Mouse (Mus musculus): ENCODE data around the gene Bmpr1b. TPM values are rescaled to one million over a fixed set of nuclear protein-coding genes. Genes with fewer than 3 reads are reported as not detected.
A peak's percentile ranks its signal among the peaks of the same experiment; 100 is the strongest.

Gene Bmpr1b
- polyA plus RNA-seq, 1 experiment: 0.25 TPM

DNA sequence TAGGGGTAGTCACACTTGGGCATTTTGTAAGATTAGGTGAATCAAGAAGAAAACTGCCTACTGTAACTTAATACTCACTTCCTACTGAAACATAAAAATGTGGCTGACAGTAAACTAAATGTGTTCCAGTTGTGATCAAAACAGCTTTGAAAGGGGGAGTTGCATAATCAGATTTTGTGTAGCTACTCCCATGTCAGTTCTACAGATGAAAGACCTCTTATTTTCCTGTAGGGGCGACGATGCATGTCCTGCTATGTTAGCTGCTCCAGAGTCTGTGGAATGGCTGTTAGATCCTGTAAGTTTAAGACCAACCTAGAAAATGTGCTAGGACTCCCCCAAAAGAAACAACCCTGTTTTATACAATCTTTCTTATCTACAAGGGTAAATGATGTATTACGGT, 253.2 kb downstream of the Bmpr1b start:
- no peaks in the 10 kb centered on the region for H3K36me3 ChIP-seq (ENCODE audit: control insufficient read depth, insufficient read depth, low read length, poor library complexity, severe bottlenecking)
- H3K27ac ChIP-seq (ENCODE audit: insufficient read depth, low read length): no peak overlapping the region
- H3K9ac ChIP-seq (ENCODE audit: low read depth, poor library complexity, severe bottlenecking): no peak overlapping the region
- H3K4me3 ChIP-seq (ENCODE audit: low read depth, low read length): no peak overlapping the region
- no peaks in the 10 kb centered on the region for H3K4me1 ChIP-seq (ENCODE audit: control insufficient read depth, insufficient read depth, low read length)
- H3K9me3 ChIP-seq (replicated peaks; ENCODE audit: control insufficient read depth, insufficient read depth, low read length, poor library complexity, severe bottlenecking): no peaks in the 10 kb centered on the region
- TF ChIP-seq CTCF (IDR thresholded peaks at IDR 0.05; ENCODE audit: low read depth, low read length) (no peak), EP300 (IDR thresholded peaks at IDR 0.05; ENCODE audit: insufficient read depth, low read depth, low read length) (no peak), POLR2A (IDR thresholded peaks at IDR 0.05; ENCODE audit: insufficient read depth, low read length) (no peak)
- H3K27me3 ChIP-seq (ENCODE audit: control insufficient read depth, insufficient read depth, low read length, poor library complexity, severe bottlenecking): no peaks in the 10 kb centered on the region

DNA sequence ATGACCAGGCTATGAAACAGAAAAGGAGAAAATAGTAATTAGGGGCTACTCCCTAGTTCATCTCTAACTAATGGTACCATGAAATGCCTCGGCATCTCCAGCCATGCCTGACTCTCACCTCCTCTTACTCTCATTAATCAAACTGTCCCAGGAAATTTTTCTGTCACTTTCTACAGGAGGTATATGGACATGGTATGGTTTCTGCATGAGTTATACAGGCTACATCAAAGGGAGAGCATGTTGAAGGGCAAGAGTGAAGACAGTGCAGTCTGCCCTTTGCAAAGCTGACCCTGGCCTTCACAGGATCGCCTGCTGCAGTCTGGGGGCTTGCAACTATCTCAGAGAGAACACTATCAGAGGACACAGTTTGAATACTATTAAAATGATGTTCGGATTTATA, 254.6 kb downstream of the Bmpr1b start:
- Histone ChIP-seq H3K9ac (ENCODE audit: low read depth, poor library complexity, severe bottlenecking) (no peak overlapping the region), H3K36me3 (ENCODE audit: control insufficient read depth, insufficient read depth, low read length, poor library complexity, severe bottlenecking) (no peaks in the 10 kb centered on the region), H3K4me3 (ENCODE audit: low read depth, low read length) (no peak overlapping the region), H3K9me3 (replicated peaks; ENCODE audit: control insufficient read depth, insufficient read depth, low read length, poor library complexity, severe bottlenecking) (no peaks in the 10 kb centered on the region), H3K27ac (ENCODE audit: insufficient read depth, low read length) (no peak overlapping the region), H3K27me3 (ENCODE audit: control insufficient read depth, insufficient read depth, low read length, poor library complexity, severe bottlenecking) (no peaks in the 10 kb centered on the region), H3K4me1 (ENCODE audit: control insufficient read depth, insufficient read depth, low read length) (no peaks in the 10 kb centered on the region)
- TF ChIP-seq EP300 (IDR thresholded peaks at IDR 0.05; ENCODE audit: insufficient read depth, low read depth, low read length) (no peak), CTCF (IDR thresholded peaks at IDR 0.05; ENCODE audit: low read depth, low read length) (no peak), POLR2A (IDR thresholded peaks at IDR 0.05; ENCODE audit: insufficient read depth, low read length) (no peak)

- Histone ChIP-seq H3K4me3 (ENCODE audit: low read depth, low read length) (no peak overlapping the region), H3K9ac (ENCODE audit: low read depth, poor library complexity, severe bottlenecking) (no peak overlapping the region), H3K36me3 (ENCODE audit: control insufficient read depth, insufficient read depth, low read length, poor library complexity, severe bottlenecking) (no peaks in the 10 kb centered on the region), H3K9me3 (replicated peaks; ENCODE audit: control insufficient read depth, insufficient read depth, low read length, poor library complexity, severe bottlenecking) (no peaks in the 10 kb centered on the region), H3K27me3 (ENCODE audit: control insufficient read depth, insufficient read depth, low read length, poor library complexity, severe bottlenecking) (no peaks in the 10 kb centered on the region), H3K4me1 (ENCODE audit: control insufficient read depth, insufficient read depth, low read length) (no peaks in the 10 kb centered on the region), H3K27ac (ENCODE audit: insufficient read depth, low read length) (no peak overlapping the region)
- TF ChIP-seq POLR2A (IDR thresholded peaks at IDR 0.05; ENCODE audit: insufficient read depth, low read length) (no peak), EP300 (IDR thresholded peaks at IDR 0.05; ENCODE audit: insufficient read depth, low read depth, low read length) (no peak), CTCF (IDR thresholded peaks at IDR 0.05; ENCODE audit: low read depth, low read length) (no peak)
These were observed 260.1 kb downstream of the Bmpr1b start for GRCm38 (mm10) chr3:141909136-141909535.

GRCm38 (mm10) chr3:141905903-141906623, 263.2 kb downstream of the Bmpr1b start:
- H3K27me3 ChIP-seq (ENCODE audit: control insufficient read depth, insufficient read depth, low read length, poor library complexity, severe bottlenecking): no peaks in the 10 kb centered on the region
- H3K4me1 ChIP-seq (ENCODE audit: control insufficient read depth, insufficient read depth, low read length): no peaks in the 10 kb centered on the region
- no peak overlapping the region for H3K9ac ChIP-seq (ENCODE audit: low read depth, poor library complexity, severe bottlenecking)
- no peak overlapping the region for H3K27ac ChIP-seq (ENCODE audit: insufficient read depth, low read length)
- H3K4me3 ChIP-seq (ENCODE audit: low read depth, low read length): no peak overlapping the region
- H3K9me3 ChIP-seq (replicated peaks; ENCODE audit: control insufficient read depth, insufficient read depth, low read length, poor library complexity, severe bottlenecking): no peaks in the 10 kb centered on the region
- no peaks in the 10 kb centered on the region for H3K36me3 ChIP-seq (ENCODE audit: control insufficient read depth, insufficient read depth, low read length, poor library complexity, severe bottlenecking)
- TF ChIP-seq POLR2A (IDR thresholded peaks at IDR 0.05; ENCODE audit: insufficient read depth, low read length) (no peak), CTCF (IDR thresholded peaks at IDR 0.05; ENCODE audit: low read depth, low read length) (no peak), EP300 (IDR thresholded peaks at IDR 0.05; ENCODE audit: insufficient read depth, low read depth, low read length) (no peak)

DNA sequence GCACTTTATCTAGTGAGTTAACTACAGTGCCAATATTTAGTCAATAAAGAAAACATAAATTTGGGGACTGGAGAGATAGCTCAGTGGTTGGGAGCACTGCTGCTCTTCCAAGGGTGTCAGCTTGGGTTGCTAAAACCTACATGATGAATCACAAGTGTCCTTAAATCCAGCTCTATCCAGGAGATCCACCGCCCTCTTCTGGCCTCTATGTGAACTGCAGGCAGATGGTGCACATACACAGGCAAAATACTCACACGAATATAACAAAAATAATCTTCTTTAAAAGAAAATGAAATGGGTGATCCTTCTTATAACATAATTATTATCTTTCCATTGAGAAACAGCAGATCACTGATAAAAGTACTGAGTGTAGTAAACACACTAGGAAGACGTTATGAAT, 268.9 kb downstream of the Bmpr1b start:
- H3K4me1 ChIP-seq (ENCODE audit: control insufficient read depth, insufficient read depth, low read length): no peaks in the 10 kb centered on the region

DNA sequence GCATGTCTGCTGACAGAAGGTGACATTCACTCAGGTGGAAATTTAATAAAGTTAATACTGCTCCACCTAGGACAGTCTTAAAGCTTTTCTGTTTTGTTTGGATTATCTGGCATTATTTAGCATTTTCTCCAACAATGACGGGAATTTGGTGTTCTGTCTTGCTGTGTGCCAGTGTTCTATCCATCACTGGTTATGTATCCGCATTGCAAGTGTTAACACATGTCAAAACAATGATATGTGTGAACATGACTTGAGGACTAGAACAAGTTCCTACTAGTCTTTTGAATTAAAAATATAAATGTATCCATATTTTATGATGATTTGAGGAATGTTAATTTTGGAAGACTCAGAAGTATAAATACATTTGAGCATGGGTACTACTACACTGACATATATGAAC, 269.7 kb downstream of the Bmpr1b start:
- H3K4me1 ChIP-seq (ENCODE audit: control insufficient read depth, insufficient read depth, low read length): no peaks in the 10 kb centered on the region

More for the DNA sequence above, 268.9 kb downstream of the Bmpr1b start:
- Histone ChIP-seq H3K9me3 (replicated peaks; ENCODE audit: control insufficient read depth, insufficient read depth, low read length, poor library complexity, severe bottlenecking) (peaks cover 2% of the 10 kb centered on the region), H3K4me3 (ENCODE audit: low read depth, low read length) (no peak overlapping the region), H3K9ac (ENCODE audit: low read depth, poor library complexity, severe bottlenecking) (no peak overlapping the region), H3K27ac (ENCODE audit: insufficient read depth, low read length) (no peak overlapping the region), H3K27me3 (ENCODE audit: control insufficient read depth, insufficient read depth, low read length, poor library complexity, severe bottlenecking) (no peaks in the 10 kb centered on the region), H3K36me3 (ENCODE audit: control insufficient read depth, insufficient read depth, low read length, poor library complexity, severe bottlenecking) (no peaks in the 10 kb centered on the region)
- TF ChIP-seq CTCF (IDR thresholded peaks at IDR 0.05; ENCODE audit: low read depth, low read length) (peak; percentile 3), POLR2A (IDR thresholded peaks at IDR 0.05; ENCODE audit: insufficient read depth, low read length) (no peak), EP300 (IDR thresholded peaks at IDR 0.05; ENCODE audit: insufficient read depth, low read depth, low read length) (no peak)

More for the DNA sequence above, 269.7 kb downstream of the Bmpr1b start:
- no peak for TF ChIP-seq CTCF (IDR thresholded peaks at IDR 0.05; ENCODE audit: low read depth, low read length)
- no peak for TF ChIP-seq EP300 (IDR thresholded peaks at IDR 0.05; ENCODE audit: insufficient read depth, low read depth, low read length)
- TF ChIP-seq POLR2A (IDR thresholded peaks at IDR 0.05; ENCODE audit: insufficient read depth, low read length): no peak
- no peaks in the 10 kb centered on the region for H3K27me3 ChIP-seq (ENCODE audit: control insufficient read depth, insufficient read depth, low read length, poor library complexity, severe bottlenecking)
- H3K9ac ChIP-seq (ENCODE audit: low read depth, poor library complexity, severe bottlenecking): no peak overlapping the region
- H3K27ac ChIP-seq (ENCODE audit: insufficient read depth, low read length): no peak overlapping the region
- peaks cover 2% of the 10 kb centered on the region for H3K9me3 ChIP-seq (replicated peaks; ENCODE audit: control insufficient read depth, insufficient read depth, low read length, poor library complexity, severe bottlenecking)
- H3K4me3 ChIP-seq (ENCODE audit: low read depth, low read length): no peak overlapping the region
- H3K36me3 ChIP-seq (ENCODE audit: control insufficient read depth, insufficient read depth, low read length, poor library complexity, severe bottlenecking): no peaks in the 10 kb centered on the region

All from ES-Bruce4 (cell line).